Mouse (Mus musculus) embryonic facial prominence, embryonic 13.5 days (tissue): ENCODE data around the gene Phc2. TPM values are rescaled to one million over a fixed set of nuclear protein-coding genes. Genes with fewer than 3 reads are reported as not detected.

ENCODE experiments used
- ATAC-seq: fragments of 200-750 bp; cut with Nextera tagmentation; 2 replicates; pipeline ENCODE4 v1.8.0; 2017; ENCODE audit warnings: low read depth; ENCODE audit not compliant: insufficient number of reproducible peaks, insufficient read depth, low FRiP score, low TSS enrichment
- H3K27ac ChIP-seq: fragments of 300-500 bp; sonication (generic); 2 replicates; pipeline ENCODE4 v1.5.1; 2015; ENCODE audit warnings: moderate library complexity, mild to moderate bottlenecking, inconsistent platforms
- H3K27me3 ChIP-seq: fragments of 300-500 bp; sonication (generic); 2 replicates; pipeline ENCODE4 v1.6.1; 2015; ENCODE audit warnings: mild to moderate bottlenecking, inconsistent platforms
- H3K36me3 ChIP-seq: fragments of 300-500 bp; sonication (generic); 2 replicates; pipeline ENCODE4 v1.6.1; 2015; ENCODE audit warnings: mild to moderate bottlenecking, inconsistent platforms
- H3K4me1 ChIP-seq: fragments of 300-500 bp; sonication (generic); 2 replicates; pipeline ENCODE4 v1.6.1; 2015; ENCODE audit warnings: inconsistent platforms
- H3K4me2 ChIP-seq: fragments of 300-500 bp; sonication (generic); 2 replicates; pipeline ENCODE4 v1.6.1; 2015; ENCODE audit warnings: moderate library complexity, mild to moderate bottlenecking, inconsistent platforms
- H3K4me3 ChIP-seq: fragments of 300-500 bp; sonication (generic); 2 replicates; pipeline ENCODE4 v1.5.1; 2015; ENCODE audit warnings: mild to moderate bottlenecking, inconsistent platforms
- H3K9ac ChIP-seq: fragments of 300-500 bp; sonication (generic); 2 replicates; pipeline ENCODE4 v1.6.1; 2015; ENCODE audit warnings: mild to moderate bottlenecking, inconsistent platforms
- H3K9me3 ChIP-seq: fragments of 300-500 bp; sonication (generic); 2 replicates; pipeline ENCODE4 v1.6.1; 2016; ENCODE audit warnings: inconsistent platforms
- WGBS: fragments of 180-500 bp; shearing (Covaris S2); methylation state at CpG from one replicate; pipeline ENCODE4 v1.1.7; 2015; ENCODE audit warnings: mixed read lengths; 5-methylcytosine and 5-hydroxymethylcytosine counted together
- polyA plus RNA-seq: library from polyadenylated mRNA; unstranded; fragments of >200 nt; fragmentation: Nextera tagmentation; extraction: Ambion mirVana; gene quantifications from 2 replicates; pipeline ENCODE4 v1.2.1, GENCODE M21; 2015

Phc2 gene
- polyA plus RNA-seq, 1 experiment from 2014 or later = 17.8 TPM

GRCm38 (mm10) chr4:128710800-128711199 lies 56.3 kb downstream of the Phc2 start:
- H3K9me3 ChIP-seq = no peaks in the 10 kb centered on the region
- no peak overlapping the region for H3K27ac ChIP-seq
- peak overlapping the region; percentile 61; the same call in 1 of the 2 replicates for H3K4me2 ChIP-seq
- 0 out of 2 replicates have a peak overlapping the region, but pooled peaks have one; percentile 3 for H3K9ac ChIP-seq
- H3K4me1 ChIP-seq = peaks cover 50% of the 10 kb centered on the region
- peaks cover 4% of the 10 kb centered on the region; the same call in 1 of the 2 replicates for H3K27me3 ChIP-seq
- no peak for ATAC-seq
- H3K4me3 ChIP-seq = no peak overlapping the region; the same call in 1 of the 2 replicates
- H3K36me3 ChIP-seq = no peaks in the 10 kb centered on the region
- WGBS = 75% methylated on average over 9 of the region's 9 CpGs

GRCm38 (mm10) chr4:128711455-128712135 lies 57.1 kb downstream of the Phc2 start:
- ATAC-seq = peak; percentile 60
- H3K9ac ChIP-seq = peak overlapping the region; percentile 44
- H3K4me1 ChIP-seq = peaks cover 53% of the 10 kb centered on the region
- no peaks in the 10 kb centered on the region for H3K9me3 ChIP-seq
- no peaks in the 10 kb centered on the region for H3K36me3 ChIP-seq
- H3K4me2 ChIP-seq = peak overlapping the region; percentile 61
- peak overlapping the region; percentile 29 for H3K4me3 ChIP-seq
- H3K27ac ChIP-seq = peak overlapping the region; percentile 58
- 2% methylated on average over 24 of the region's 24 CpGs for WGBS
- H3K27me3 ChIP-seq = peaks cover 4% of the 10 kb centered on the region; the same call in 1 of the 2 replicates

GRCm38 (mm10) chr4:128712136-128712655 lies 57.7 kb downstream of the Phc2 start:
- H3K27ac ChIP-seq = peak overlapping the region; percentile 58
- ATAC-seq = no peak
- H3K27me3 ChIP-seq = peaks cover 4% of the 10 kb centered on the region; the same call in 1 of the 2 replicates
- H3K9me3 ChIP-seq = no peaks in the 10 kb centered on the region
- WGBS = 31% methylated on average over 13 of the region's 13 CpGs
- no peaks in the 10 kb centered on the region for H3K36me3 ChIP-seq
- peaks cover 55% of the 10 kb centered on the region for H3K4me1 ChIP-seq
- H3K4me3 ChIP-seq = peak overlapping the region; percentile 29
- H3K4me2 ChIP-seq = peak overlapping the region; percentile 61
- peak overlapping the region; percentile 44; the same call in 1 of the 2 replicates for H3K9ac ChIP-seq

GRCm38 (mm10) chr4:128712941-128713340 lies 58.4 kb downstream of the Phc2 start:
- Histone ChIP-seq H3K4me1 (peaks cover 60% of the 10 kb centered on the region), H3K27ac (peak overlapping the region; percentile 58; the same call in 1 of the 2 replicates), H3K4me3 (no peak overlapping the region), H3K9ac (0 out of 2 replicates have a peak overlapping the region, but pooled peaks have one; percentile 44), H3K36me3 (0 out of 2 replicates have a peak, but pooled peaks cover 1% of the 10 kb centered on the region), H3K4me2 (peak overlapping the region; percentile 61; the same call in 1 of the 2 replicates), H3K9me3 (no peaks in the 10 kb centered on the region), H3K27me3 (peaks cover 4% of the 10 kb centered on the region; the same call in 1 of the 2 replicates)
- no peak for ATAC-seq
- 45% methylated on average over 6 of the region's 6 CpGs for WGBS

GRCm38 (mm10) chr4:128715241-128716204 lies 61.0 kb downstream of the Phc2 start:
- 8% methylated on average over 14 of the region's 14 CpGs for WGBS
- no peak overlapping the region for H3K4me3 ChIP-seq
- peaks cover 62% of the 10 kb centered on the region for H3K4me1 ChIP-seq
- H3K27ac ChIP-seq = peak overlapping the region; percentile 91
- 0 out of 2 replicates have a peak, but pooled peaks cover 2% of the 10 kb centered on the region for H3K36me3 ChIP-seq
- H3K4me2 ChIP-seq = peak overlapping the region; percentile 49
- ATAC-seq = peak; percentile 75
- H3K9ac ChIP-seq = peak overlapping the region; percentile 49
- no peaks in the 10 kb centered on the region for H3K27me3 ChIP-seq
- no peaks in the 10 kb centered on the region for H3K9me3 ChIP-seq

- WGBS = 7% methylated on average over 4 of the region's 4 CpGs
- no peak for ATAC-seq
- peak overlapping the region; percentile 49; the same call in 1 of the 2 replicates for H3K9ac ChIP-seq
- H3K27me3 ChIP-seq = no peaks in the 10 kb centered on the region
- no peaks in the 10 kb centered on the region for H3K9me3 ChIP-seq
- peak overlapping the region; percentile 91 for H3K27ac ChIP-seq
- peak overlapping the region; percentile 49 for H3K4me2 ChIP-seq
- H3K36me3 ChIP-seq = 0 out of 2 replicates have a peak, but pooled peaks cover 2% of the 10 kb centered on the region
- H3K4me1 ChIP-seq = peaks cover 62% of the 10 kb centered on the region
- no peak overlapping the region for H3K4me3 ChIP-seq
Measured at GRCm38 (mm10) chr4:128716279-128716678, 61.8 kb downstream of the Phc2 start.

- ATAC-seq = no peak
- WGBS = 44% methylated on average over 9 of the region's 9 CpGs
- peaks cover 63% of the 10 kb centered on the region for H3K4me1 ChIP-seq
Measured at GRCm38 (mm10) chr4:128716731-128717130, 62.2 kb downstream of the Phc2 start.

GRCm38 (mm10) chr4:128720110-128720509 lies 65.6 kb downstream of the Phc2 start:
- Histone ChIP-seq H3K36me3 (0 out of 2 replicates have a peak, but pooled peaks cover 2% of the 10 kb centered on the region), H3K9me3 (no peaks in the 10 kb centered on the region), H3K9ac (no peak overlapping the region), H3K4me3 (no peak overlapping the region), H3K4me2 (no peak overlapping the region), H3K27me3 (no peaks in the 10 kb centered on the region), H3K4me1 (peaks cover 43% of the 10 kb centered on the region), H3K27ac (no peak overlapping the region)
- no peak for ATAC-seq
- 32% methylated on average over 5 of the region's 5 CpGs for WGBS

More at GRCm38 (mm10) chr4:128716731-128717130, 62.2 kb downstream of the Phc2 start:
- no peaks in the 10 kb centered on the region for H3K27me3 ChIP-seq
- no peaks in the 10 kb centered on the region for H3K9me3 ChIP-seq
- H3K9ac ChIP-seq = no peak overlapping the region
- no peak overlapping the region for H3K4me2 ChIP-seq
- 0 out of 2 replicates have a peak, but pooled peaks cover 2% of the 10 kb centered on the region for H3K36me3 ChIP-seq
- peak overlapping the region; percentile 91 for H3K27ac ChIP-seq
- no peak overlapping the region for H3K4me3 ChIP-seq

GRCm38 (mm10) chr4:128721061-128721648 lies 66.7 kb downstream of the Phc2 start:
- ATAC-seq = no peak
- Histone ChIP-seq H3K27me3 (no peaks in the 10 kb centered on the region), H3K36me3 (0 out of 2 replicates have a peak, but pooled peaks cover 2% of the 10 kb centered on the region), H3K9me3 (no peaks in the 10 kb centered on the region), H3K9ac (0 out of 2 replicates have a peak overlapping the region, but pooled peaks have one; percentile 6), H3K4me3 (no peak overlapping the region), H3K27ac (no peak overlapping the region), H3K4me1 (peaks cover 33% of the 10 kb centered on the region), H3K4me2 (no peak overlapping the region)
- 62% methylated on average over 9 of the region's 9 CpGs for WGBS

GRCm38 (mm10) chr4:128721761-128722160 lies 67.3 kb downstream of the Phc2 start:
- no peak overlapping the region for H3K9ac ChIP-seq
- no peak overlapping the region for H3K4me3 ChIP-seq
- H3K27ac ChIP-seq = no peak overlapping the region
- H3K9me3 ChIP-seq = no peaks in the 10 kb centered on the region
- 0 out of 2 replicates have a peak, but pooled peaks cover 2% of the 10 kb centered on the region for H3K36me3 ChIP-seq
- 64% methylated on average over 4 of the region's 4 CpGs for WGBS
- H3K27me3 ChIP-seq = no peaks in the 10 kb centered on the region
- ATAC-seq = no peak
- H3K4me1 ChIP-seq = peaks cover 28% of the 10 kb centered on the region
- no peak overlapping the region for H3K4me2 ChIP-seq
